Mouse (Mus musculus) adrenal gland, postnatal 14 days (tissue): ENCODE results near the gene Olfr643. TPM values are rescaled to one million over a fixed set of nuclear protein-coding genes. Genes with fewer than 3 reads are reported as not detected.
"Not testable (repeated sequence)": the region's sequence is repeated elsewhere in the genome, so short reads cannot be mapped to it uniquely, and the experiment has no call there.

Experiments
- DNase-seq: peaks from one replicate; pipeline ENCODE4 v3.0.0; 2021; ENCODE audit warnings: mixed read lengths
- total RNA-seq: library from RNA; stranded (reverse); gene quantifications from 2 replicates; pipeline ENCODE4 v1.2.3, GENCODE M21; 2021

Gene Olfr643
- total RNA-seq, 1 experiment from 2014 or later, result not detected

DNA sequence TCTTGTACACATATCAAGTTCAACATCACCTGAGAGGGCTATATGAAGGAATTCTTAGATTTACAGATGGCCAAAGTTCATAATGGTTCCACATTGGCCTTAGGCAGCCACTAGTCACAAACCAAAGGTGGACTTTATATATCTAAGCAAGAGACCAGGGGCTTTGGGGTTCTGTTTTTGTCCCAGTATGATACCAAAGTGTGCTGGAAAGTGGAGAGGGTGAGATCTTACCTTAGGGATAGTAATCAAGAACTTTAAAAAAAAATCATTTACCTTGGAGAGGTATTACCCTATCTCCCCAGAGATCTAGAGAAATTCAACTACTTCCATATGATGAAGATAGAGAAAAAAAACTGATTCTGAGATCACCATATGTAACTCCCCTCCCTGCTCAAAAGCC lies 120.0 kb downstream of the Olfr643 start, which contains the start of gene Olfr639:
Gene Olfr639, minus strand, starts transcription at position 101 of the 400 bp plus-strand sequence.
- no peak for DNase-seq

DNA sequence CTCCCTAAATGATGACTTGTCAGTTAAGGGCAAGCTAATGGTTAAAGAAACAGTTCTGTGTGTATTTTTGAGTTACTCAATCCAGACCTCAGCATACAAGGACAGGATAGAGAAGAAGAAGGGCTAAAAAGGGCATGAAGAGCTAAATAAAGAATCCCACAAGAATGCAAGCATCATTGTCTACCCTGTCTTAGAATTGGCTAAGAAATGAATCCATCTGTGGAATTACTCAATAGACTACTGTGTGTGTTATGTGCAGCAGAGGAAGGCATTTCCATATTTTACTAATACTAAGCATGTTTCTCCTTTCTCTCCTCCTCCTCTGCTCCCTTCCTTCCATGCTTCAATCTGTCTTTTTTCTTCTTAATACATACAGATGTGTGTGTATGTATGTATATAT lies 138.1 kb downstream of the Olfr643 start:
- no peak for DNase-seq

- no peak for DNase-seq
Measured at GRCm38 (mm10) chr7:103998446-103998845, 138.8 kb downstream of the Olfr643 start, which contains the start of gene Olfr638. TSS of gene Olfr638 (plus strand) at chr7:103998746.

DNA sequence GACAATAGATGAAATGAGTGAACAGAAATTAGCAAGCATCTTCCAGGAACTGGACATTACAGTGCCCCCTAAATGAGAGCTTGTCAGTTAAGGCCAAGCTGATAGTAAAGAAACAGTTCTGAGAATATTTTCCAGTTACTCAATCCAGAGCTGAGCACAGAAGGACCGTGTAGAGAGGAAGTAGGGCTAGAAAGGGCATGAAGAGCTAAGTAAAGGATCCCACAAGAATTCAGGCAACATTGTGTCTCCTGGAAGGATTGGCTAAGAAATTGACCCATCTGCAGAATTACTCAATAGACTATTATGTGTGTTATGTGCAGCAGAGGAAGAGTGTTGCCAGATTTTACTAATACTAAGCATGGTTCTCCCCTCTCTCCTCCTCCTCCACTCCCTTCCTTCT lies 165.4 kb downstream of the Olfr643 start:
- DNase-seq, result no peak

DNA sequence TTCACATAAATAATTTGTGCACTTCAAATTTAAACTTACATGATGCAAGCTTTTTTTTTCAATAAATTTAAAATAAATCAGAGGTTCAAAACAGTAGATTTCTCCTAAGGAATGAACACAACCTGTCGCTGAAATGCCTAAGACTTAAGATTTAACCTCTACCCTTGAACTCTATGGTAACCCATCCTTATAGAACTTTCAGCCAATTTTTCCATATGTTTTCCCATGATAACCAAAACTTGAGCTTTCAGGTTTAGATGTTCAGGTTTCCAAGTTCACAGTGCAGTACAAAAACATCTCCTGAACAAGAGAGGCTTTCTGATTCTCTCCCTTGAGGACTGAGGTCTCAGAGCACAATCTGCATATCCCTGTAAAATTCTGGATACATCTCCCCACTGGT lies 166.4 kb downstream of the Olfr643 start, which contains the start of gene Olfr635:
Gene Olfr635, plus strand, starts transcription at position 301 of the 400 bp plus-strand sequence.
- no peak for DNase-seq

DNA sequence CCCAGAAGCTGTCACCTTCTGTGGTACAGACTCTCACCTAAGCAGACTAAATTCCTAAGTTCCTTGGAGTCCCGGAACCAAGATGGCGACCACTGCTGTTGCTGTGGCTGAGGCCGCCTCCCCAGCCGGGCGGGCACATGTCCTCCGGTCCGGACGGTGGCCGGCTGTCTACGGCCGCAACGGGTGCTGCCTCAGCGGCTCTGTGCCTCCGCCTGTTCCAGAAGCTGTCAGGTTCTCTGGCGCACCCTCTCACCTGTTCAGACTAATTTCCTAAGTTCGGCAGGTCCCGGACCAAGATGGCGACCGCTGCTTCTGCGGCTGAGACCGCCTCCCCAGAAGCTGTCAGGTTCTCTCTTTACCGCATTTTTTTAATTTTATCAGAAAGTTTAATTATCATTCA lies 170.3 kb downstream of the Olfr643 start:
- DNase-seq, result not testable (repeated sequence)

Other genes starting within 250 kb of the Olfr643 start
- not detected in 2 replicates for gene Olfr64, start 242.9 kb downstream of the Olfr643 start, total RNA-seq
- gene Olfr65, start 233.9 kb downstream of the Olfr643 start, total RNA-seq, result not detected in 2 replicates
- not detected in 2 replicates for gene Olfr631, start 208.6 kb downstream of the Olfr643 start, total RNA-seq
- not detected in 2 replicates for gene Olfr632, start 203.1 kb downstream of the Olfr643 start, total RNA-seq
- not detected in 2 replicates for gene Olfr633, start 193.0 kb downstream of the Olfr643 start, total RNA-seq
- not detected in 2 replicates for gene Olfr635, start 166.3 kb downstream of the Olfr643 start, total RNA-seq
- gene Olfr638, start 138.7 kb downstream of the Olfr643 start, total RNA-seq, result not detected in 2 replicates
- gene Olfr639, start 120.1 kb downstream of the Olfr643 start, total RNA-seq, result not detected in 2 replicates
- not detected in 2 replicates for gene Olfr640, start 111.8 kb downstream of the Olfr643 start, total RNA-seq
- not detected in 2 replicates for gene Olfr641, start 102.0 kb downstream of the Olfr643 start, total RNA-seq
- not detected in 2 replicates for gene Olfr642, start 84.7 kb downstream of the Olfr643 start, total RNA-seq
- gene 4930516K23Rik, start 76.0 kb downstream of the Olfr643 start, total RNA-seq, result not detected in 2 replicates
- gene Olfr644, start 65.5 kb downstream of the Olfr643 start, total RNA-seq, result not detected in 2 replicates
- not detected in 2 replicates for gene Olfr645, start 51.9 kb downstream of the Olfr643 start, total RNA-seq
- not detected in 2 replicates for gene Olfr646, start 32.5 kb downstream of the Olfr643 start, total RNA-seq
- gene Ubqln5, start 7.6 kb downstream of the Olfr643 start, total RNA-seq, result not detected in 2 replicates
- not detected in 2 replicates for gene Ubqln3, start 5.9 kb upstream of the Olfr643 start, total RNA-seq
- not detected in 2 replicates for gene Ubqlnl, start 13.2 kb upstream of the Olfr643 start, total RNA-seq
- not detected in 2 replicates for gene Olfm5, start 27.4 kb upstream of the Olfr643 start, total RNA-seq
- gene Olfr648, start 46.0 kb upstream of the Olfr643 start, total RNA-seq, result not detected in 2 replicates
- gene Olfr649, start 58.6 kb upstream of the Olfr643 start, total RNA-seq, result not detected in 2 replicates
- gene Trim6, start 81.4 kb upstream of the Olfr643 start, total RNA-seq, result 0.30 and 0.74 TPM in 2 replicates
- gene Trim34a, start 107.1 kb upstream of the Olfr643 start, total RNA-seq, result 5.9 and 7.7 TPM in 2 replicates
- 3.0 and 6.9 TPM in 2 replicates for gene Trim5, start 150.7 kb upstream of the Olfr643 start, total RNA-seq
- gene Trim12a, start 178.1 kb upstream of the Olfr643 start, total RNA-seq, result 8.1 and 17.0 TPM in 2 replicates
- 0.38 and 0.52 TPM in 2 replicates for gene Trim34b, start 192.1 kb upstream of the Olfr643 start, total RNA-seq
- 8.4 and 11.6 TPM in 2 replicates for gene Trim12c, start 216.0 kb upstream of the Olfr643 start, total RNA-seq
- gene Trim30b, start 232.5 kb upstream of the Olfr643 start, total RNA-seq, result 0.53 TPM in 1 of 2 replicates, not detected in the other